ENCODE assay signal across 15 mouse cellular contexts in genomic region chr4:119970166-119970565, GRCm38 (mm10).
A peak's percentile ranks its signal among the peaks of the same experiment; 100 is the strongest.
DNase-seq lines count a peak whose midpoint lies in the region; ATAC-seq and TF ChIP-seq lines count a peak whose summit lies in the region.
"Had no signal": no experiment of that assay in that cellular context is flagged by ENCODE, and none has a peak within 500 bp of the region (broad histone marks: within the 10 kb centered on the region; RNA-seq: fewer than 3 reads in every experiment).

No protein-coding gene starts in this region.

- no peaks in the 10 kb centered on the region for H3K27me3 ChIP-seq in neural tube, embryonic 14.5 days (ENCODE audit: control insufficient read depth, insufficient read depth, low read length)
- no peaks in the 10 kb centered on the region for H3K27me3 ChIP-seq in intestine, embryonic 16.5 days (replicated peaks; ENCODE audit: control insufficient read depth, insufficient read depth, low read length)
- H3K27me3 ChIP-seq: embryonic facial prominence, embryonic 15.5 days; midbrain, embryonic 12.5 days had no signal

- 0 out of 2 replicates have a peak overlapping the region, but pooled peaks have one; percentile 16 for H3K9ac ChIP-seq in neural tube, embryonic 14.5 days (replicated peaks; ENCODE audit: low read depth, low read length)
- H3K9ac ChIP-seq in intestine, embryonic 16.5 days (ENCODE audit: low read depth, low read length): no peak overlapping the region
- H3K9ac ChIP-seq: embryonic facial prominence, embryonic 15.5 days; midbrain, embryonic 12.5 days had no signal

- H3K4me2 ChIP-seq in neural tube, embryonic 14.5 days (ENCODE audit: low read depth, low read length): no peak overlapping the region
- no peak overlapping the region for H3K4me2 ChIP-seq in intestine, embryonic 16.5 days (ENCODE audit: low read depth, low read length)
- H3K4me2 ChIP-seq: embryonic facial prominence, embryonic 15.5 days; midbrain, embryonic 12.5 days had no signal

- no peaks in the 10 kb centered on the region for H3K36me3 ChIP-seq in neural tube, embryonic 14.5 days (ENCODE audit: control insufficient read depth, insufficient read depth, low read length)
- no peaks in the 10 kb centered on the region for H3K36me3 ChIP-seq in intestine, embryonic 16.5 days (ENCODE audit: control insufficient read depth, insufficient read depth, low read length)
- H3K36me3 ChIP-seq: embryonic facial prominence, embryonic 15.5 days; midbrain, embryonic 12.5 days had no signal

- peak overlapping the region; percentile 53 for H3K27ac ChIP-seq in cortical plate, adult 2 months (ENCODE audit: insufficient read depth, low read length)
- no peak overlapping the region for H3K27ac ChIP-seq in neural tube, embryonic 14.5 days (ENCODE audit: low read depth, low read length)
- no peak overlapping the region for H3K27ac ChIP-seq in intestine, embryonic 16.5 days (ENCODE audit: low read length)
- H3K27ac ChIP-seq: embryonic facial prominence, embryonic 15.5 days; midbrain, embryonic 12.5 days had no signal

- TF ChIP-seq CTCF in cortical plate, adult 2 months (IDR thresholded peaks at IDR 0.05; ENCODE audit: extremely low read depth, insufficient read depth, low read length): no peak

- peak; percentile 68; the same call in 1 of the 2 replicates for TF ChIP-seq POLR2A in cortical plate, adult 2 months (IDR thresholded peaks at IDR 0.05; ENCODE audit: extremely low read depth, insufficient read depth, low read length)

- peak; percentile 76 for ATAC-seq in frontal cortex, adult (ENCODE audit: low TSS enrichment)
- no peak for ATAC-seq in neural tube, embryonic 14.5 days (ENCODE audit: low read depth)
- no peak for ATAC-seq in intestine, embryonic 16.5 days
- ATAC-seq: activated CD4-positive, CD25-positive, alpha-beta regulatory T cell, adult 4 months had no signal

- 36% methylated on average over 9 of the region's 9 CpGs for WGBS in neural tube, embryonic 14.5 days
- WGBS in intestine, embryonic 16.5 days: 53% methylated on average over 9 of the region's 9 CpGs

- peak; percentile 85 for DNase-seq in layer of hippocampus, adult 9-11 months
- no peak for DNase-seq in thymus, postnatal 14 days
- no peak for DNase-seq in heart, postnatal 4 days
- no peak for DNase-seq in spleen, postnatal 14 days (ENCODE audit: low spot score in 2 of 2)
- DNase-seq: cerebellum, adult 8-10 months; heart, adult 11 months; kidney, adult 8-10 months; thymus, postnatal 4 days had no signal

- H3K4me3 ChIP-seq in cortical plate, adult 2 months (ENCODE audit: insufficient read depth, low read length): no peak overlapping the region
- no peak overlapping the region for H3K4me3 ChIP-seq in neural tube, embryonic 14.5 days (ENCODE audit: low read depth, low read length)
- no peak overlapping the region for H3K4me3 ChIP-seq in intestine, embryonic 16.5 days (ENCODE audit: low read length)
- H3K4me3 ChIP-seq: embryonic facial prominence, embryonic 15.5 days; midbrain, embryonic 12.5 days had no signal

- H3K4me1 ChIP-seq in cortical plate, adult 2 months (ENCODE audit: control insufficient read depth, insufficient read depth, low read length): peaks cover 33% of the 10 kb centered on the region
- H3K4me1 ChIP-seq in neural tube, embryonic 14.5 days (ENCODE audit: control insufficient read depth, insufficient read depth, low read length): peaks cover 22% of the 10 kb centered on the region
- peaks cover 6% of the 10 kb centered on the region for H3K4me1 ChIP-seq in intestine, embryonic 16.5 days (ENCODE audit: control insufficient read depth, insufficient read depth, low read length)

- H3K9me3 ChIP-seq in neural tube, embryonic 14.5 days (ENCODE audit: control insufficient read depth, low read length): no peaks in the 10 kb centered on the region
- no peaks in the 10 kb centered on the region for H3K9me3 ChIP-seq in intestine, embryonic 16.5 days (ENCODE audit: control insufficient read depth, low read length)
- H3K9me3 ChIP-seq: embryonic facial prominence, embryonic 15.5 days; midbrain, embryonic 12.5 days had no signal
